Mouse (Mus musculus) CD8-positive naive resting alpha-beta T cell, adult 57 days (primary cell): Measurements from ENCODE around the gene Kcng1. TPM values are rescaled to one million over a fixed set of nuclear protein-coding genes. Genes with fewer than 3 reads are reported as not detected.

Experiments
- total RNA-seq: library from RNA; stranded (reverse); gene quantifications from one replicate; pipeline ENCODE4 v1.2.4, GENCODE M21; 2023

The Kcng1 gene
- not detected for total RNA-seq

GRCm38 (mm10) chr2:168281582-168281981 lies at the start of gene Kcng1:
TSS of gene Kcng1 (minus strand) at chr2:168281736.

GRCm38 (mm10) chr2:168230026-168230728 lies 51.4 kb downstream of the Kcng1 start, which contains the start of the genes Gm20716, Dpm1 and Mocs3:
TSS of gene Gm20716 (minus strand) at chr2:168230364.
TSS of gene Dpm1 (minus strand) at chr2:168230591.
TSS of gene Mocs3 (plus strand) at chr2:168230622.

Other genes starting within 250 kb of the Kcng1 start
- 2.8 TPM for gene Pard6b, start 200.7 kb downstream of the Kcng1 start, total RNA-seq
- 89.1 TPM for gene Adnp, start 74.6 kb downstream of the Kcng1 start, total RNA-seq
- 3.7 TPM for gene Gm20716, start 51.4 kb downstream of the Kcng1 start, total RNA-seq
- 121 TPM for gene Dpm1, start 51.1 kb downstream of the Kcng1 start, total RNA-seq
- 14.0 TPM for gene Mocs3, start 51.1 kb downstream of the Kcng1 start, total RNA-seq